Mouse (Mus musculus) MEL (cell line): Measurements from ENCODE around the gene Ubap2l.

Source experiments
- CTCF ChIP-seq, 3 experiments: IDR thresholded peaks in 2 of 3; conservative IDR thresholded peaks in 1 of 3; 2 replicates each; pipeline ENCODE4 v1.5.1; 2011 to 2012; ENCODE audit warnings: low read length in 3 of 3, low read depth in 2 of 3, mild to moderate bottlenecking in 2 of 3, improper control_type of control experiment in 1 of 3, inconsistent platforms in 1 of 3, mixed read lengths in 1 of 3, moderate library complexity in 1 of 3; ENCODE audit not compliant: control insufficient read depth in 1 of 3, insufficient read depth in 1 of 3, poor library complexity in 1 of 3, severe bottlenecking in 1 of 3
- GABPA ChIP-seq: IDR thresholded peaks from 2 replicates; pipeline ENCODE4 v1.6.1; 2012; ENCODE audit warnings: low read depth, mild to moderate bottlenecking, inconsistent platforms, low read length, improper control_type of control experiment, moderate library complexity
- HCFC1 ChIP-seq: IDR thresholded peaks from 2 replicates; pipeline ENCODE4 v1.6.1; 2012; ENCODE audit warnings: low read depth, mild to moderate bottlenecking, inconsistent platforms, low read length, improper control_type of control experiment, moderate library complexity
- MYC ChIP-seq: IDR thresholded peaks from 2 replicates; pipeline ENCODE4 v1.6.1; 2011; ENCODE audit warnings: low read depth, mild to moderate bottlenecking, low read length, improper control_type of control experiment, moderate library complexity
- POLR2AphosphoS2 ChIP-seq: IDR thresholded peaks from 2 replicates; pipeline ENCODE4 v1.6.1; 2011; ENCODE audit warnings: low read length, improper control_type of control experiment
- RCOR1 ChIP-seq: IDR thresholded peaks from 2 replicates; pipeline ENCODE4 v1.6.1; 2012; ENCODE audit warnings: low read depth, mild to moderate bottlenecking, inconsistent platforms, low read length, improper control_type of control experiment
- ZKSCAN1 ChIP-seq: IDR thresholded peaks from 2 replicates; pipeline ENCODE4 v1.6.1; 2012; ENCODE audit warnings: low read depth, mild to moderate bottlenecking, inconsistent platforms, low read length, improper control_type of control experiment, moderate library complexity

DNA sequence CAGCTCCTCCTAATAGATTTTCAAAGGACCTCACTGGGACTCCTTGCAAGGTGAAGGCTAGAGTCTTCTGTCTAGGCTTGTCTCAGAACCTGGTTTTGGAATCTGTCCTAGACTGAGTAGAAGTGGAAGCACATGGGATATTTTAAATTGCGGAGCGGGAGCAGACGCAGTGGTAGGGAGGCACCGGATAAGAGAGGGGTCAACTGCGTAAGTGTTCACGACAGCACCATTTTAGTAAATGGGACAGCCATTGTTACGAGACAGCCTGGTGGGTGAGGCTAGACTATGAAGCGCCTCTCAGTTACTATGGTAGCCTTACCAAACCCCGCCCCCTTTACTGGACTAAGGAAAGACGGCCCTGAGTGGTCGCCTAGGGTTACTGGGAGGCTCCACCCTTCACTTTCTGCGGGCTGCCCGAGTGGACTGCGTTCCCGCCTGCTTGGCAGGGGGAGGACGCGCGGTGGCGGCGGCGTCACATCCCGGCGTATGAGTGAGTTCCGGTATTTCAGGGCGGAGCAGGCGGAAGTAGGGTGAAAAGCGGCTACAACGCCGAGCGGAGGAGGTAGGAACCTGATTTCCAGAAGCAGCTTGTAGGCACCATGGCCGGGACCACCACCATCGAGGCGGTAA lies 26.8 kb upstream of the Ubap2l start:
- TF ChIP-seq HCFC1 (peak; percentile 80), CTCF (IDR thresholded peaks at IDR 0.05 in 2 of 3, conservative IDR thresholded peaks at IDR 0.05 in 1 of 3; ENCODE audit: control insufficient read depth in 1 of 3, insufficient read depth in 1 of 3, low read depth in 2 of 3, low read length in 3 of 3, poor library complexity in 1 of 3, severe bottlenecking in 1 of 3) (no peak), MYC (peak; percentile 57; the same call in 1 of the 2 replicates), POLR2AphosphoS2 (peak; percentile 81), RCOR1 (no peak), ZKSCAN1 (no peak), GABPA (no peak)
